Mouse (Mus musculus) embryonic facial prominence, embryonic 15.5 days (tissue): ENCODE results near the gene Barx1. TPM values are rescaled to one million over a fixed set of nuclear protein-coding genes. Genes with fewer than 3 reads are reported as not detected.

ENCODE experiments used
- ATAC-seq: fragments of 200-750 bp; cut with Nextera tagmentation; 2 replicates; pipeline ENCODE4 v1.8.0; 2017; ENCODE audit warnings: low read depth, moderate TSS enrichment; ENCODE audit not compliant: insufficient number of reproducible peaks, low FRiP score, low TSS enrichment
- H3K27ac ChIP-seq: fragments of 300-500 bp; sonication (generic); replicated peaks from 2 replicates; pipeline ENCODE4 v1.5.1; 2015; ENCODE audit warnings: mild to moderate bottlenecking, inconsistent platforms
- H3K27me3 ChIP-seq: fragments of 300-500 bp; sonication (generic); 2 replicates; pipeline ENCODE4 v1.6.1; 2015; ENCODE audit warnings: inconsistent platforms
- H3K36me3 ChIP-seq: fragments of 300-500 bp; sonication (generic); 2 replicates; pipeline ENCODE4 v1.6.1; 2015; ENCODE audit warnings: mild to moderate bottlenecking, inconsistent platforms
- H3K4me1 ChIP-seq: fragments of 300-500 bp; sonication (generic); 2 replicates; pipeline ENCODE4 v1.6.1; 2015; ENCODE audit warnings: inconsistent platforms
- H3K4me2 ChIP-seq: fragments of 300-500 bp; sonication (generic); replicated peaks from 2 replicates; pipeline ENCODE4 v1.6.1; 2015; ENCODE audit warnings: mild to moderate bottlenecking, inconsistent platforms
- H3K4me3 ChIP-seq: fragments of 300-500 bp; sonication (generic); replicated peaks from 2 replicates; pipeline ENCODE4 v1.5.1; 2015; ENCODE audit warnings: mild to moderate bottlenecking, inconsistent platforms
- H3K9ac ChIP-seq: fragments of 300-500 bp; sonication (generic); 2 replicates; pipeline ENCODE4 v1.6.1; 2015; ENCODE audit warnings: inconsistent platforms
- H3K9me3 ChIP-seq: fragments of 300-500 bp; sonication (generic); replicated peaks from 2 replicates; pipeline ENCODE4 v1.6.1; 2016; ENCODE audit warnings: inconsistent platforms
- WGBS: fragments of 180-500 bp; shearing (Covaris S2); methylation state at CpG from one replicate; pipeline ENCODE4 v1.1.7; 2015; 5-methylcytosine and 5-hydroxymethylcytosine counted together
- polyA plus RNA-seq: library from polyadenylated mRNA; unstranded; fragments of >200 nt; fragmentation: Nextera tagmentation; extraction: Ambion mirVana; gene quantifications from 2 replicates; pipeline ENCODE4 v1.2.1, GENCODE M21; 2015

Gene Barx1
- 17.7 and 18.8 TPM in 2 replicates for polyA plus RNA-seq

DNA sequence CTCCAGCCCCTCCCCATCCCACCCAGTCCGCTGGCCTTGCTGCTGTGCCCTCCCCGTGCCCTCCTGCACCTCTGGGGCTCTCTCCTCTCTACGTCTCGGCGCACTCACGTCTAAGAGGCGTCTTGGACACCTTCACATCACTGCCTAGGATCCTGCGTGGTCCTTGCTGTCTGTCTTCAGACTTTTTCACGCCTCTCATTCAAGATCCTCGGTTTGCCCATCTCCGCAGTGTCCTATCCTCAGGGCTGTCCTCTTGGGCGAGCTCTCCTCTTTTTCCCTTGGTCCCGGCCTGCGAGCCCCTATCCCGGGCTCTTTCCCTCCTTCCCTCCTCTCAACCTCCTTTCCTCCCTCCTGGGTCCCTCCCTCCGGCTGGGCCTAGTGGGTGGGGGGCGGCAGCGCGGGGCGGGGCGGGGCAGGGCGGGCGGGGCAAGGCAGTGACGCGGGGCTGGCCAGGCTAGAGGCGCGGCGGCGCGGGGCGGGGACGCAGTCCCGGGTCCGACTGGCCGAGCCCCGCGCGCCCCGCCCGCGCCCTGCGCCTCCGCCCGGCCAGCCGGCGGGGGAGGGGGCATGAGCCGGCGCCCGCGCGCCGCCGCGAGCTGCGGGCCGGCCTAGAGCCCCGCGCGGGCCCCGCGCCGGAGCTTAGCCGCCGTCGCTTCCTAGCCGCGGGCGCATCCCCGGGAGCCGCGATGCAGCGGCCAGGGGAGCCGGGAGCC lies at the start of gene Barx1:
TSS of gene Barx1 (plus strand) at position 568 of the 713 bp plus-strand sequence.
- Histone ChIP-seq H3K36me3 (no peaks in the 10 kb centered on the region), H3K9me3 (no peaks in the 10 kb centered on the region), H3K27me3 (peaks cover 99% of the 10 kb centered on the region), H3K27ac (no peak within 1 kb of the TSS), H3K4me2 (peak within 1 kb of the TSS; percentile 90), H3K9ac (peak within 1 kb of the TSS; percentile 37), H3K4me1 (peaks cover 61% of the 10 kb centered on the region), H3K4me3 (peak within 1 kb of the TSS; percentile 51)
- ATAC-seq: peak; percentile 77
- WGBS: 1% methylated on average over 53 of the region's 73 CpGs

DNA sequence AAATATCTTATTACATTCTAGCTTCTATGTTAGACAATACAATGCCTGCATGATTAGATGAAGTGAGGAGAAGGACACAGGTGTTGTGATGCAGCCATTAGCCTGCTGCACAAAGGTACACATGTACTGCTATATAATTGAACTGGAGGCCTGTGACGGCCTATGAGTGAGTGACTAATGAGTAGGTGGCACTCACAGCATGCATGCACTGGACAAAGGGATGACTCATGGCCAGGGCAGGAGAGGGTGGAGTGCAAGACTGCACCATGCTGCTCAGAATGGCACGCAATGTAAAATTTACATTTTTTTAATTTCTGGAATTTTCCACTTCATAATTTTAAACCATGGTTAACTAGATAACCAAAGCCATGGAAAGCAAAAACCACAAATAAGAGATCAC lies 48.3 kb upstream of the Barx1 start:
- Histone ChIP-seq H3K27me3 (no peaks in the 10 kb centered on the region), H3K4me2 (no peak overlapping the region), H3K9ac (no peak overlapping the region), H3K36me3 (peaks cover 6% of the 10 kb centered on the region; the same call in 1 of the 2 replicates), H3K9me3 (0 out of 2 replicates have a peak, but pooled peaks cover 9% of the 10 kb centered on the region), H3K27ac (no peak overlapping the region), H3K4me1 (0 out of 2 replicates have a peak, but pooled peaks cover 4% of the 10 kb centered on the region), H3K4me3 (no peak overlapping the region)
- 76% methylated on average over 2 of the region's 2 CpGs for WGBS
- no peak for ATAC-seq

DNA sequence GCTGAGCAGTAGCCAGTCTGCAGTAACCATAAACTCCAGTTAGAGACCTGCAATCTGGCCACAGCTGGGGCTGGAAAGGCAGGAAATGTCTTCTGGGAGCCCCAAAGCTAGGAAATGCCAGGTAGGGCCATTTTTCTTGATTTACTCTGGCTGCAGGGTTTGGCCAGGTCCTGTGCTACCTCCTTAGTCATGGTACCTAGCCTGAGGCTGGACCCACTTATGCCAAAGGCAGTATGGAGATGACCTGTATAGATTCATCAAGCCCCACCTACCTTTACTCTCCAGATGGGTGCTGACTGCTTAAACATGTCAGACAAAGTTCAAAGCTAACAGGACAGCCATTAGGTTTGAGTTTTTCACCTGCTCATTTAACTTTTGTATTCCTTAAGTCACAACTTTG lies 45.0 kb upstream of the Barx1 start:
- Histone ChIP-seq H3K4me2 (no peak overlapping the region), H3K4me3 (no peak overlapping the region), H3K27ac (no peak overlapping the region), H3K9ac (no peak overlapping the region), H3K4me1 (0 out of 2 replicates have a peak, but pooled peaks cover 4% of the 10 kb centered on the region), H3K27me3 (no peaks in the 10 kb centered on the region), H3K36me3 (peaks cover 6% of the 10 kb centered on the region; the same call in 1 of the 2 replicates), H3K9me3 (0 out of 2 replicates have a peak, but pooled peaks cover 9% of the 10 kb centered on the region)
- no peak for ATAC-seq

DNA sequence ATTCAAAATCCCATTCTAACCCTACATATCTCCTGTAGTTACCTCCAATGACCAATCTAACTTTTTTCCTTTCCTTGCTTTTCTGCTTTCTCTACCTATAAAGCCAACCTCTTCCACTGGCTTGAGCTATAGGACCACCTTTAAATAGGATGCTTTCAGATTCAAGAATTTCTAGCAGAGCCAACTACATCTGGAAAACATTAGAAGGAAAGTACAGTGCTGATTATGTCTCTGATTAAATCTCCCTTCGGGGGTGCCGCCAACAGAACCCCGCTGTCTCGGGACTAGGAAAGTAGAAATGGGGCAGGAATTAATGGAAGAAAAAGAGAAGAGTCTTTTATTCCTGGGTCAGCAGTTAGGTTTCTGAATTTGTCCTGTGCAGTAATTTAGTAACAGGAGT lies 43.9 kb upstream of the Barx1 start:
- no peak overlapping the region for H3K4me2 ChIP-seq
- 0 out of 2 replicates have a peak, but pooled peaks cover 4% of the 10 kb centered on the region for H3K4me1 ChIP-seq
- no peaks in the 10 kb centered on the region for H3K27me3 ChIP-seq
- H3K9me3 ChIP-seq: 0 out of 2 replicates have a peak, but pooled peaks cover 9% of the 10 kb centered on the region
- no peak for ATAC-seq
- WGBS: 29% methylated on average over 4 of the region's 4 CpGs
- H3K27ac ChIP-seq: peak overlapping the region; percentile 58
- H3K4me3 ChIP-seq: no peak overlapping the region
- H3K36me3 ChIP-seq: peaks cover 6% of the 10 kb centered on the region; the same call in 1 of the 2 replicates
- H3K9ac ChIP-seq: no peak overlapping the region

DNA sequence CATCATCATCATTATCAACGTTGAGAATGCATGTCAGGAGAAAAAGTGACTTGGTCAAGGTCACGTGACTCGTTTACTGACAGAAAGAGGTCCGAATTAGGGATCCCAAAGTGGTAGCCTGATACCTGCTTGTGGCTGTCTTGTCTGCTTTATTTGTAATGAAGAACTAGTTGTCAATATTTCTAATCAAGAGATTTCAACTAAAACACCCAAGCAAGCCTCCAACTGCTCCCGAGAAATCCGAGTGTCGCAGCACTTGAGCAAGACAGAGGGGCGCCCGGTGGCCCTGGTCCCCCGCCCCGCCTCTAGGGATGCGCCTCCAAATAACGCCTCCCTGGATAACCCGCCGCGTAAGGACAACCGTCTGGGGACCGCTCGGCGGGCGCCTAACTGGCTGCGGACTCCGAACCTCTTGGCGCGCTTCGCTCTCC lies 37.8 kb upstream of the Barx1 start:
- H3K27ac ChIP-seq: peak overlapping the region; percentile 79
- peak overlapping the region; percentile 68 for H3K4me3 ChIP-seq
- H3K27me3 ChIP-seq: no peaks in the 10 kb centered on the region
- ATAC-seq: peak; percentile 77
- peak overlapping the region; percentile 76 for H3K9ac ChIP-seq
- H3K9me3 ChIP-seq: no peaks in the 10 kb centered on the region
- WGBS: 2% methylated on average over 26 of the region's 26 CpGs
- H3K4me1 ChIP-seq: peaks cover 6% of the 10 kb centered on the region; the same call in 1 of the 2 replicates
- H3K4me2 ChIP-seq: peak overlapping the region; percentile 92
- H3K36me3 ChIP-seq: no peaks in the 10 kb centered on the region

DNA sequence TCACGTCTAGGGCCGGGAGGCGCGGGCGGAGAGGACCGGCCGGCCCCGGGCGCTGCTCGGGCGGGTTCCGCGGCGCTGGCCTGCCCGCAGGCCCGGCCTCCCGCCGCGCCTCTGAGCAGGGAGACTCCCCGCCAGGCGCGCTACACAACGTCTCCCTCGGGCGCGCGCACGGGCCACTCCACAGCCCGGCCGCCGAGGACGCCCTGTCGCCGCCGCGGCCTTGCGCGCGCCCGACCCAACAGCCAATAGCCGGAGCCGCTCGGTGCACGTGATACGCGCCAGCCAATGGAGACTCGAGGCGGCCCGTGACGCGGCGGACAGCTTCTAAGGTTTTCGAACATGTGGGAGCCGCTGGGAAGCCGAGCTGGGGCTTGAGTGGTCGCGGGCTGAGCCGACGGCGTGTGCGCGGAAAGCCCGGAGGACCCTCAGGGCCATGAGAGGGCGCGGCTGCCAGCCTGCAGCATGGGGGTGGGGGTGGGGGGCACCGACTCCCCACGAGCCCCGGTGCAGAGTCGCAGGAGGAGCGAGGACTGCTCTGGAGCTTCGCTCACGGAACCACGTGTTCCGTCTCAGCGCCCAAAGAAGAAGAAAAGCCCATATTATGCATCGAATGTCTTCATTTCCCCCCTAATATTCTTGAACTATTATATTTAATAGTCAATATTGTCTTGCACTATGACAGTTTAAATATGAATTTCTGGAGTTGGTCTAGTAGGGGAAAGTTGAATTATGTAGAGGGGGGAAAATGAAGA lies 37.2 kb upstream of the Barx1 start, which contains the start of gene Ptpdc1:
TSS of gene Ptpdc1 (minus strand) at position 232 of the 752 bp plus-strand sequence.
- peak within 1 kb of the TSS; percentile 76 for H3K9ac ChIP-seq
- peak; percentile 100 for ATAC-seq
- H3K4me3 ChIP-seq: peak within 1 kb of the TSS; percentile 68
- H3K27ac ChIP-seq: peak within 1 kb of the TSS; percentile 79
- H3K9me3 ChIP-seq: no peaks in the 10 kb centered on the region
- 1% methylated on average over 75 of the region's 76 CpGs for WGBS
- H3K27me3 ChIP-seq: no peaks in the 10 kb centered on the region
- no peaks in the 10 kb centered on the region for H3K36me3 ChIP-seq
- H3K4me1 ChIP-seq: peaks cover 6% of the 10 kb centered on the region; the same call in 1 of the 2 replicates
- H3K4me2 ChIP-seq: peak within 1 kb of the TSS; percentile 92

DNA sequence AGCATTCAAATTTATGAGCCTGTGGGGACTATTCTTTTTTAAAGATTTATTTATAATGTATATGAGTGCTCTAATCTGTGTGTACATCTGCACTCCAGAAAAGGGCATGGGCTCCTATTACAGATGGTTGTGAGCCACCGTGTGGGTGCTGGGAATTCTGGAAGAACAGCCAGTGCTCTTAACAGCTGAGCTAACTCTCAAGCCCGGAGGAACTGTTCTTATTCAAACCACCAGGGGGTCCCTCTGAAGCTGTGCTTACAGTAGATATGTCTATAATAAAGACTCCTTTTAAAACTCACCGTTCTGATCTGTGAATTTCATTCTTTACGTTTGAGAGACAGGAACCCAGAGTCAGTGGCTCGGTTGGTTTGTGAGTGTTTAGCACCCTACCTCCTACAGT lies 31.1 kb upstream of the Barx1 start:
- no peak overlapping the region for H3K4me2 ChIP-seq
- H3K4me3 ChIP-seq: no peak overlapping the region
- no peaks in the 10 kb centered on the region for H3K9me3 ChIP-seq
- no peak for ATAC-seq
- H3K27ac ChIP-seq: no peak overlapping the region
- no peaks in the 10 kb centered on the region for H3K4me1 ChIP-seq
- WGBS: 73% methylated on average over 5 of the region's 5 CpGs
- no peak overlapping the region for H3K9ac ChIP-seq
- no peaks in the 10 kb centered on the region for H3K27me3 ChIP-seq
- H3K36me3 ChIP-seq: no peaks in the 10 kb centered on the region

DNA sequence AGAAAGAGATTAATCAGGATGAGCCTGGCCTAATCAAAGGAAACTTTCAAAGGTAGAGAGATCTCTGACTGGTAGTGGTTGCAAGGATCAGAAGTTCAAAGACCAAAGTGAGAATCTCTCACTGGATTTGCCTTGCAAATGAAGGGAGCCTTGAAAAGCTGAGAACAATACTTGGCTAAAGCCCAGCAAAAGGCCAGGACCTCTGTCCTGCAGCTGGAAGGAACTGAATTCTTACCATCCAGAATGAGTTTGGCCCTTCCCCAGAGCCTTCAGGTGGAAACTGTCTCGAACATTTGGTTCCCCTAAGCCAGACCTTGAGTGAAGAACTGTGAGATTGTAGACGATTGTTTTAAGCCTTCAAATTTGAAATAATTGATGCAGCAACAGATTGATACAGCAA lies 25.1 kb upstream of the Barx1 start:
- no peaks in the 10 kb centered on the region for H3K4me1 ChIP-seq
- ATAC-seq: no peak
- H3K9me3 ChIP-seq: no peaks in the 10 kb centered on the region
- no peak overlapping the region for H3K4me3 ChIP-seq
- H3K27ac ChIP-seq: no peak overlapping the region
- H3K36me3 ChIP-seq: no peaks in the 10 kb centered on the region
- WGBS: 53% methylated on average over 2 of the region's 2 CpGs
- no peaks in the 10 kb centered on the region for H3K27me3 ChIP-seq
- no peak overlapping the region for H3K9ac ChIP-seq
- no peak overlapping the region for H3K4me2 ChIP-seq

DNA sequence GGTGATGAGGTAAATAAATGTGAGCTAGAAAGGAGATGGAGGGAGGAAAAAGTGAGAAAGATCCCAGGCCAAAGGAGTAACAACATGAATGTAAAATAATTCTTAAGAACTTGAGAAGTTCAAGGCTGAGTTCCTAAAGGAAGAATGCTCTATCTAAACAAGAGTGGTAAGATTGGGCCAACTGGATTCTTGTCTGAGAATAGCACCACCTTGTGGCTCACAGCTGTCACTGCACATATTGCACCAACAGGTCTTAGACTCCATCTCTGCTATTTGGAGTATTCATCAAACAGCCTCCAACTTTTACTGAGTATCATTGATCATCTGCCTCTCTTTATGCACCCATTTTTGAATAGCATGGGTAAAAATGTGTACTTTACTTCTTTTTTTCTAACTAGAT lies 23.2 kb upstream of the Barx1 start:
- Histone ChIP-seq H3K36me3 (no peaks in the 10 kb centered on the region), H3K4me2 (no peak overlapping the region), H3K9ac (no peak overlapping the region), H3K27ac (no peak overlapping the region), H3K4me3 (no peak overlapping the region), H3K4me1 (no peaks in the 10 kb centered on the region), H3K27me3 (no peaks in the 10 kb centered on the region), H3K9me3 (no peaks in the 10 kb centered on the region)
- no peak for ATAC-seq

DNA sequence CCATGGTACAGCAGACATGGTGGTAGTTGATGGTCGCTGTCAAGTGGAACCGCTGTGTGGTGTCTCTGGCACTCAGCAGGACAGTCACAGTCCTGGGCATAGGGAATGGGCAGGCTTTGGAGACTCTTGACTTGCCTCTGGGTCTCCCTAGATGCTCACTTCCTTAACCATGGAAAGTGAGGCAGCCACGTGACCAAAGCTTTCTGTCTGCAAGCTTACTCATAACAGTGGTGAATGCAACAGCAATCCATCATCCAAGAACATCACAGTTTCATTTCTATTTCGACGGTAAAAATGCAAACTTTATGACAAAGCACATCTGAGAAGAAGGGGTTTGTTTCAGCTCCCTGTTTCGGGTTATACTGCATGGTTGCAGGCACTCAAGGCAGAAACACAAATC lies 19.7 kb upstream of the Barx1 start:
- Histone ChIP-seq H3K4me3 (no peak overlapping the region), H3K27ac (no peak overlapping the region), H3K9ac (no peak overlapping the region), H3K9me3 (no peaks in the 10 kb centered on the region), H3K4me1 (no peaks in the 10 kb centered on the region), H3K36me3 (no peaks in the 10 kb centered on the region), H3K27me3 (no peaks in the 10 kb centered on the region), H3K4me2 (no peak overlapping the region)
- no peak for ATAC-seq
- WGBS: 81% methylated on average over 6 of the region's 6 CpGs

DNA sequence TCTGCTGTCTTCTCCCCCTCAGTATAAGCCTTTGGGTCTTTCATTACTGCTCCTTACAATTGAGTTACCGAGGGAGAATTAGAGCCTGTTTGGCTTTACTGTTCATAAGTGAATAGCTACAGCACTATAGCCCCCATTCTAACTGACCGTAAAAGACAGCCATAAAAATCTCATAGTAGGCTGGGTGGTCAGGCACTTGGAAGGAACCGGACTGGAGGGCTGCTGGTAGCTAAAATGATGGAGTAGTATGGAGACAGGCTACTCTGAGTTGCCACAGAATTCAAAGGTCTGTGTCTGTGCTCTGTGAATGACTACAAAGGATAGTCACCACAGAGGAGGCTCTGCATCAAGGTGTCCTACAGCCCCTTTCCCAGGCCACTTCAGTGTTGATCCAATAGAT lies 18.8 kb upstream of the Barx1 start:
- Histone ChIP-seq H3K4me1 (no peaks in the 10 kb centered on the region), H3K27ac (no peak overlapping the region), H3K36me3 (no peaks in the 10 kb centered on the region), H3K4me3 (no peak overlapping the region), H3K9ac (no peak overlapping the region), H3K9me3 (no peaks in the 10 kb centered on the region), H3K4me2 (no peak overlapping the region), H3K27me3 (no peaks in the 10 kb centered on the region)
- no peak for ATAC-seq
- WGBS: 93% methylated on average over 3 of the region's 3 CpGs
